Mouse (Mus musculus) liver, adult 10 weeks (tissue): ENCODE data around the gene Plagl1. TPM values are rescaled to one million over a fixed set of nuclear protein-coding genes. Genes with fewer than 3 reads are reported as not detected.

Experiments used
- polyA plus RNA-seq: library from polyadenylated mRNA; stranded (reverse); fragments of 350-450 nt; fragmentation: Illumina TruSeq; extraction: RNeasy Lipid Tissue Mini Kit (QIAGEN cat#74804); gene quantifications from one replicate; pipeline ENCODE4 v1.2.3, GENCODE M21; 2014; ENCODE audit warnings: low read depth, low replicate concordance

Plagl1 gene
- polyA plus RNA-seq: 2.3 TPM

DNA sequence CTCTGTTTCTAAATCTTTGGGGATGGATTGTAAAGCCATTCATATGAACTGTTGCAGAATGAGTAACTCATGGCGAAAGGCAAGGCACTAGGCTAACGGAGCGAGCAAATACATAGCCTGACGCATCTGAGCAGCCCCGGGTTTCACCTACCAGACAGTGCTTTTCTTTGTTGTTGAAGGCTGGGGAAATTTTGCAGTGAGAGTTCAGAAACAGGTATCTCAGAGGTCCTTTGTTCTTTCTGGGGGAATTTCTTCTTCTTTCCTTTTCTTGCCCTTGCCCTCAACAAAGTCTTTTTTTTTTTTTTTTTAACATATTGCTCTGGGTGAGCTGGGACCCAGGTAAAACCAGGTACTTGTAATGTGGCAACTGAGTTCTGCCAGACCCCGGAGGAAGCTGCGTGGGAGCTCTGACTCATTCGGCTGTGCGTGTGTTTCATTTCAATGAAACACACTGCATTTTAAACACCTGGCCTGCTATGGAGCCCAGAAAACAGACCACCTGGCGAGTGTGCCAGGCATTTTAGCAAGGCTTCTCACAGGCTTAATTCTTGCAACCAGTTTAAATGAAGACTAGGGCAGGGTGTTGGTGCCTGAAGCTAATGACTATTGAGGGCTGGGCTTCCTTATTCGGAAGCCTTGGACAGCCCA, at the start of gene Plagl1:
Gene Plagl1 (plus strand): TSS at position 484 of the 648 bp plus-strand sequence.

DNA sequence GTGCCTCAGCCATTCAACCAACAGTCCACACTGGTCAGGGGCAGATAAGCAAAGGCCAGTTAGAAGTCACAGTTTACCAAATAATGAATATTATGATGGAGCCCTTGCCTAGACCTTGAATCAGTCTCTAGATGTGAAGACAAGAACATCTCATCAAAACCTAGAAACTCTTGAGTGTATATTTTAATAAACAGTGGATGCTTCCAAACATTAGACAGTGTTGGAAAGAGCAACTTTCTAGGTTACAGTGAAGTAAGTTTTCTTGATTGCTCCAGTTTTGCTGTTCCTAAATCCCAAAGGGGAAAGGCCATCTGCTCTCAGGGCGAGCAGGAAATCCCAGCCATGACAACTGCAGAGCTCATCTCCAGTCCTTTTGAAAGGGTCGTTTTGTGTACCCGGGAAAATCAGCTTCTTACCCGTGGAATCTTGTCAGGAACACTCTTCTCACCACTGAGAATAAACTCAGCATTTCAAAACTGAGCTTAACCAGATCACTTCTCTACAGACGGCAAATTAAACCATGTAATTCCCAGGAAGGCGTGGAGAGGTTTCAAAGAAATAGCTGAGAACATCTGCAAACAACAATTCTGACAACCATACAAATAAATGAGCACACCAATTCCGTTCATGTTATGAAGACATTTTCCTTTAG, 117.8 kb downstream of the Plagl1 start, which contains the start of gene Zc2hc1b:
Gene Zc2hc1b (minus strand): TSS at position 51 of the 652 bp plus-strand sequence.

Other genes with a start within 250 kb of the Plagl1 start
- 18.5 TPM for gene Utrn, start 191.1 kb upstream of the Plagl1 start, polyA plus RNA-seq
- gene Stx11, start 96.2 kb upstream of the Plagl1 start, polyA plus RNA-seq: 0.64 TPM
- not detected for gene Sf3b5, start 55.2 kb upstream of the Plagl1 start, polyA plus RNA-seq
- gene Zc2hc1b, start 117.5 kb downstream of the Plagl1 start, polyA plus RNA-seq: not detected
- 21.2 TPM for gene Ltv1, start 132.7 kb downstream of the Plagl1 start, polyA plus RNA-seq